Comparison of ENCODE assay signal across 17 mouse cellular contexts in genomic region chr6:87777842-87778241, GRCm38 (mm10). TPM values are rescaled to one million over a fixed set of nuclear protein-coding genes. Genes with fewer than 3 reads are reported as not detected.
A peak's percentile ranks its signal among the peaks of the same experiment; 100 is the strongest.
DNase-seq lines count a peak whose midpoint lies in the region; ATAC-seq and TF ChIP-seq lines count a peak whose summit lies in the region.
"Had no signal": no experiment of that assay in that cellular context is flagged by ENCODE, and none has a peak within 500 bp of the region (broad histone marks: within the 10 kb centered on the region; RNA-seq: fewer than 3 reads in every experiment).

Gene Gp9, plus strand, starts transcription at chr6:87778072.

- no peak for ATAC-seq in heart, embryonic 15.5 days (replicated peaks; ENCODE audit: insufficient number of reproducible peaks, insufficient read depth, low FRiP score, low read depth)
- ATAC-seq in G1E (ENCODE audit: extremely low read depth, insufficient number of reproducible peaks, low FRiP score, poor library complexity, severe bottlenecking) = no peak
- peak; percentile 81 to 83 for ATAC-seq in hematopoietic stem cell, adult 5-6 weeks (replicated peaks in 1 of 2; ENCODE audit: insufficient read depth in 1 of 2, low FRiP score in 2 of 2, low TSS enrichment in 1 of 2, low read depth in 1 of 2, poor library complexity in 2 of 2, severe bottlenecking in 2 of 2)
- no peak for ATAC-seq in liver, postnatal 0 days
- ATAC-seq: forebrain, embryonic 13.5 days; inflammation-experienced regulatory T-cells, adult 6 months had no signal

- no peaks in the 10 kb centered on the region for H3K9me3 ChIP-seq in heart, embryonic 15.5 days (replicated peaks)
- peaks cover 4% of the 10 kb centered on the region for H3K9me3 ChIP-seq in G1E (replicated peaks)
- H3K9me3 ChIP-seq in liver, postnatal 0 days (ENCODE audit: low read length) = no peaks in the 10 kb centered on the region
- H3K9me3 ChIP-seq: forebrain, embryonic 13.5 days had no signal

- no peaks in the 10 kb centered on the region for H3K36me3 ChIP-seq in heart, embryonic 15.5 days
- H3K36me3 ChIP-seq in G1E (replicated peaks) = peaks cover 19% of the 10 kb centered on the region
- no peaks in the 10 kb centered on the region for H3K36me3 ChIP-seq in liver, postnatal 0 days (replicated peaks; ENCODE audit: insufficient read depth, low read length)
- H3K36me3 ChIP-seq: embryonic facial prominence, embryonic 10.5 days had no signal

- H3K27ac ChIP-seq in heart, embryonic 15.5 days = peak within 1 kb of the TSS; percentile 25; the same call in 1 of the 2 replicates
- peak within 1 kb of the TSS; percentile 80 for H3K27ac ChIP-seq in liver, postnatal 0 days (ENCODE audit: low read depth)
- H3K27ac ChIP-seq: embryonic facial prominence, embryonic 10.5 days; forebrain, embryonic 13.5 days had no signal

- intact Hi-C loops in heart, postnatal 25 days (cut with DNase I) = no loop called here

- H3K4me2 ChIP-seq in heart, embryonic 15.5 days = no peak within 1 kb of the TSS
- H3K4me2 ChIP-seq in liver, postnatal 0 days (ENCODE audit: low read depth, low read length) = peak within 1 kb of the TSS; percentile 62
- H3K4me2 ChIP-seq: forebrain, embryonic 13.5 days had no signal

- H3K9ac ChIP-seq in heart, embryonic 15.5 days = no peak within 1 kb of the TSS
- H3K9ac ChIP-seq in liver, postnatal 0 days (replicated peaks) = peak within 1 kb of the TSS; percentile 44
- H3K9ac ChIP-seq: forebrain, embryonic 13.5 days had no signal

- no peak for DNase-seq in heart, postnatal 25 days (ENCODE audit: low spot score)
- DNase-seq in G1E (ENCODE audit: low spot score) = no peak
- DNase-seq in liver, postnatal 0 days = peak; percentile 18
- no peak for DNase-seq in cerebellum, postnatal 36 days
- no peak for DNase-seq in kidney, postnatal 36 days
- DNase-seq in thymus, postnatal 0 days (ENCODE audit: low spot score) = no peak
- DNase-seq: cerebellum, adult 8-10 months; heart, postnatal 36 days; thymus, postnatal 25 days had no signal

- WGBS in heart, embryonic 15.5 days = 55% methylated on average over 2 of the region's 2 CpGs
- 28% methylated on average over 2 of the region's 2 CpGs for WGBS in liver, postnatal 0 days (ENCODE audit: insufficient replicate concordance)

- TF ChIP-seq EP300 in liver, postnatal 0 days (IDR thresholded peaks at IDR 0.05; ENCODE audit: low read depth) = no peak

- no peaks in the 10 kb centered on the region for H3K27me3 ChIP-seq in heart, embryonic 15.5 days
- H3K27me3 ChIP-seq in G1E (ENCODE audit: insufficient read depth, low read length) = no peaks in the 10 kb centered on the region
- H3K27me3 ChIP-seq in liver, postnatal 0 days (ENCODE audit: insufficient read depth, low read length) = no peaks in the 10 kb centered on the region
- H3K27me3 ChIP-seq: forebrain, embryonic 13.5 days had no signal

- TF ChIP-seq CTCF in G1E (IDR thresholded peaks at IDR 0.05; ENCODE audit: low read depth, low read length) = no peak
- TF ChIP-seq CTCF in liver, postnatal 0 days (IDR thresholded peaks at IDR 0.05; ENCODE audit: low read depth) = no peak

- no peak within 1 kb of the TSS for H3K4me3 ChIP-seq in heart, embryonic 15.5 days
- H3K4me3 ChIP-seq in G1E (ENCODE audit: low read depth, low read length) = peak within 1 kb of the TSS; percentile 66; the same call in 1 of the 2 replicates
- H3K4me3 ChIP-seq in liver, postnatal 0 days (ENCODE audit: low read depth, low read length) = peak within 1 kb of the TSS; percentile 15; the same call in 1 of the 2 replicates
- H3K4me3 ChIP-seq: embryonic facial prominence, embryonic 10.5 days; forebrain, embryonic 13.5 days had no signal

- peaks cover 15% of the 10 kb centered on the region for H3K4me1 ChIP-seq in heart, embryonic 15.5 days (replicated peaks)
- H3K4me1 ChIP-seq in G1E (ENCODE audit: insufficient read depth, low read depth, low read length) = peaks cover 53% of the 10 kb centered on the region
- H3K4me1 ChIP-seq in liver, postnatal 0 days (ENCODE audit: insufficient read depth) = peaks cover 24% of the 10 kb centered on the region
- H3K4me1 ChIP-seq: embryonic facial prominence, embryonic 10.5 days; forebrain, embryonic 13.5 days had no signal

RNA-seq across cellular contexts. Expression of gene Gp9, which starts in this region (rescaled TPM):
- polyA plus RNA-seq in heart, embryonic 15.5 days (2015; fragmentation: Nextera tagmentation; extraction: Ambion mirVana) = 3.9 and 4.2 TPM in 2 replicates
- total RNA-seq in heart, postnatal 25 days (2021) = 1 to 10 TPM in 1 of 2 experiments, under 1 TPM in 1; 0.78 to 1.2 TPM
- total RNA-seq in G1E (2014; fragmentation: Nextera tagmentation) (4.7 and 6.4 TPM in 2 replicates), G1E (2017) (1.6 and 2.2 TPM in 2 replicates)
- polyA plus RNA-seq in G1E (2012) = 6.3 and 9.1 TPM in 2 replicates
- 3.6 and 9.3 TPM in 2 replicates for total RNA-seq in hematopoietic stem cell, adult 5-6 weeks (2017)
- 36.5 and 38.0 TPM in 2 replicates for polyA plus RNA-seq in liver, postnatal 0 days (2015; fragmentation: Nextera tagmentation; extraction: Ambion mirVana)
- polyA plus RNA-seq in thymus, postnatal 0 days (2015; fragmentation: Nextera tagmentation; extraction: Ambion mirVana) = 0.49 and 0.85 TPM in 2 replicates
- polyA plus RNA-seq: liver, adult 2 months; Patski; small intestine, adult 2 months had no signal

Comparison
In these comparisons a context has a peak if more than half of its experiments do, and no peak if none do; other contexts are left out.
1. ATAC-seq: peak in hematopoietic stem cell, adult 5-6 weeks (2 of 2); none in heart, embryonic 15.5 days (single experiment), G1E (single experiment) and liver, postnatal 0 days (single experiment).